Mouse (Mus musculus) ES-Bruce4 (cell line): Measurements from ENCODE around the gene Ppp1r12a.

ENCODE experiments used
- CTCF ChIP-seq: IDR thresholded peaks from one replicate; pipeline ENCODE4 v1.8.1; 2011; ENCODE audit warnings: low read depth, low read length
- EP300 ChIP-seq: IDR thresholded peaks from 2 replicates; pipeline ENCODE4 v1.6.1; 2011; ENCODE audit warnings: low read depth, low read length; ENCODE audit not compliant: insufficient read depth
- POLR2A ChIP-seq: IDR thresholded peaks from one replicate; pipeline ENCODE4 v1.8.1; 2011; ENCODE audit warnings: low read length; ENCODE audit not compliant: insufficient read depth

GRCm38 (mm10) chr10:108328983-108329382 lies 167.0 kb downstream of the Ppp1r12a start:
- no peak for TF ChIP-seq EP300
- TF ChIP-seq CTCF: no peak
- TF ChIP-seq POLR2A: no peak
